Mouse (Mus musculus) gastrocnemius, postnatal 4 days (tissue): ENCODE data around the gene Akr1a1. TPM values are rescaled to one million over a fixed set of nuclear protein-coding genes. Genes with fewer than 3 reads are reported as not detected.
A peak's percentile ranks its signal among the peaks of the same experiment; 100 is the strongest.
"Not testable (repeated sequence)": the region's sequence is repeated elsewhere in the genome, so short reads cannot be mapped to it uniquely, and the experiment has no call there.

ENCODE experiments used
- DNase-seq, 2 experiments: peaks; one replicate each; pipeline ENCODE4 v3.0.0; 2021 to 2022; ENCODE audit warnings: low spot score in 2 of 2, mixed read lengths in 2 of 2
- long read RNA-seq, 2 experiments: library from polyadenylated mRNA; stranded (forward); transcript quantifications; one replicate each; pipeline ENCODE4 v2.0.0; 2021
- total RNA-seq, 2 experiments: library from RNA; stranded (reverse); gene quantifications; 2 replicates each; pipeline ENCODE4 v1.2.3; 2021

The Akr1a1 gene
- 100 to 1,000 TPM; 452 to 457 TPM for total RNA-seq
- long read RNA-seq, experiment 1, transcript Akr1a1-201 (9 exons, 1,420 nt): major isoform, 345 of 360 reads
- long read RNA-seq, experiment 1, partial matches to known transcripts: 6 of 360 reads
- long read RNA-seq, experiment 1, other reads (novel, unspliced or antisense): 8 of 360 reads
- long read RNA-seq, experiment 2, transcript Akr1a1-201 (9 exons, 1,420 nt): major isoform, 358 of 375 reads
- long read RNA-seq, experiment 2, partial matches to known transcripts: 12 of 375 reads
- long read RNA-seq, experiment 2, other reads (novel, unspliced or antisense): 5 of 375 reads

- peak; percentile 76 to 93 for DNase-seq
These were observed at the start of gene Akr1a1 for GRCm38 (mm10) chr4:116650924-116651796. Gene Akr1a1, minus strand, starts transcription at chr4:116651680.

GRCm38 (mm10) chr4:116700964-116701363, 49.5 kb upstream of the Akr1a1 start:
- DNase-seq: no peak

- DNase-seq: no peak
These were observed 47.3 kb upstream of the Akr1a1 start for GRCm38 (mm10) chr4:116698693-116699342.

GRCm38 (mm10) chr4:116693785-116694184, 42.3 kb upstream of the Akr1a1 start:
- DNase-seq: no peak

GRCm38 (mm10) chr4:116692146-116692545, 40.7 kb upstream of the Akr1a1 start:
- no peak for DNase-seq

GRCm38 (mm10) chr4:116689309-116689876, 37.9 kb upstream of the Akr1a1 start:
- DNase-seq: no peak

GRCm38 (mm10) chr4:116687041-116687440, 35.6 kb upstream of the Akr1a1 start:
- DNase-seq: no peak

- DNase-seq: peak; percentile 97 to 98
These were observed 34.1 kb upstream of the Akr1a1 start, which contains the start of gene Prdx1 for GRCm38 (mm10) chr4:116685402-116686061. Gene Prdx1, plus strand, starts transcription at chr4:116685544.

GRCm38 (mm10) chr4:116684665-116685064, 33.2 kb upstream of the Akr1a1 start:
- DNase-seq: no peak

- no peak for DNase-seq
These were observed 32.5 kb upstream of the Akr1a1 start for GRCm38 (mm10) chr4:116683957-116684356.

- DNase-seq: not testable (repeated sequence)
These were observed 29.0 kb upstream of the Akr1a1 start for GRCm38 (mm10) chr4:116680521-116680920.

GRCm38 (mm10) chr4:116679141-116679540, 27.7 kb upstream of the Akr1a1 start:
- no peak for DNase-seq

- no peak for DNase-seq
These were observed 26.3 kb upstream of the Akr1a1 start for GRCm38 (mm10) chr4:116677808-116678207.

- DNase-seq: no peak
These were observed 24.5 kb upstream of the Akr1a1 start for GRCm38 (mm10) chr4:116676027-116676426.

- not testable (repeated sequence) for DNase-seq
These were observed 23.3 kb upstream of the Akr1a1 start for GRCm38 (mm10) chr4:116674761-116675160.

GRCm38 (mm10) chr4:116672785-116673184, 21.3 kb upstream of the Akr1a1 start:
- DNase-seq: no peak

GRCm38 (mm10) chr4:116669291-116669690, 17.8 kb upstream of the Akr1a1 start:
- no peak for DNase-seq

GRCm38 (mm10) chr4:116668145-116668544, 16.7 kb upstream of the Akr1a1 start:
- no peak for DNase-seq

- DNase-seq: no peak
These were observed 15.1 kb upstream of the Akr1a1 start for GRCm38 (mm10) chr4:116666625-116667024.

- DNase-seq: no peak
These were observed 10.5 kb upstream of the Akr1a1 start for GRCm38 (mm10) chr4:116661998-116662397.

GRCm38 (mm10) chr4:116660829-116661228, 9.3 kb upstream of the Akr1a1 start:
- DNase-seq: no peak
